Mouse (Mus musculus) intestine, embryonic 16.5 days (tissue): Measurements from ENCODE around the gene Dnajb8. TPM values are rescaled to one million over a fixed set of nuclear protein-coding genes. Genes with fewer than 3 reads are reported as not detected.

Experiments
- ATAC-seq: fragments of 200-750 bp; cut with Nextera tagmentation; 2 replicates; pipeline ENCODE4 v1.8.0; 2017; ENCODE audit warnings: moderate TSS enrichment, moderate library complexity
- H3K27ac ChIP-seq: fragments of 300-500 bp; sonication (generic); 2 replicates; pipeline ENCODE4 v1.5.1; 2014; ENCODE audit warnings: mild to moderate bottlenecking, low read length
- H3K27me3 ChIP-seq: fragments of 300-500 bp; sonication (generic); replicated peaks from 2 replicates; pipeline ENCODE4 v1.6.1; 2014; ENCODE audit warnings: low read length, control low read depth, mixed read lengths; ENCODE audit not compliant: control insufficient read depth, insufficient read depth
- H3K36me3 ChIP-seq: fragments of 300-500 bp; sonication (generic); 2 replicates; pipeline ENCODE4 v1.6.1; 2014; ENCODE audit warnings: low read length, control low read depth; ENCODE audit not compliant: control insufficient read depth, insufficient read depth
- H3K4me1 ChIP-seq: fragments of 300-500 bp; sonication (generic); 2 replicates; pipeline ENCODE4 v1.6.1; 2014; ENCODE audit warnings: low read length, control low read depth, mixed read lengths; ENCODE audit not compliant: control insufficient read depth, insufficient read depth
- H3K4me2 ChIP-seq: fragments of 300-500 bp; sonication (generic); 2 replicates; pipeline ENCODE4 v1.6.1; 2014; ENCODE audit warnings: low read depth, low read length, control low read depth
- H3K4me3 ChIP-seq: fragments of 300-500 bp; sonication (generic); 2 replicates; pipeline ENCODE4 v1.5.1; 2014; ENCODE audit warnings: mild to moderate bottlenecking, low read length
- H3K9ac ChIP-seq: fragments of 300-500 bp; sonication (generic); 2 replicates; pipeline ENCODE4 v1.6.1; 2014; ENCODE audit warnings: low read depth, low read length
- H3K9me3 ChIP-seq: fragments of 300-500 bp; sonication (generic); 2 replicates; pipeline ENCODE4 v1.6.1; 2016; ENCODE audit warnings: low read length, control low read depth; ENCODE audit not compliant: control insufficient read depth
- WGBS: fragments of 180-500 bp; shearing (Covaris S2); extraction: QIAGEN DNeasy Blood & Tissue Kit; methylation state at CpG from one replicate; pipeline ENCODE4 v1.1.7; 2014; 5-methylcytosine and 5-hydroxymethylcytosine counted together
- polyA plus RNA-seq: library from polyadenylated mRNA; unstranded; fragments of >200 nt; fragmentation: Nextera tagmentation; extraction: Ambion mirVana; gene quantifications from 2 replicates; pipeline ENCODE4 v1.2.1, GENCODE M21; 2015

Dnajb8 gene
- polyA plus RNA-seq, 1 experiment from 2014 or later, result not detected

DNA sequence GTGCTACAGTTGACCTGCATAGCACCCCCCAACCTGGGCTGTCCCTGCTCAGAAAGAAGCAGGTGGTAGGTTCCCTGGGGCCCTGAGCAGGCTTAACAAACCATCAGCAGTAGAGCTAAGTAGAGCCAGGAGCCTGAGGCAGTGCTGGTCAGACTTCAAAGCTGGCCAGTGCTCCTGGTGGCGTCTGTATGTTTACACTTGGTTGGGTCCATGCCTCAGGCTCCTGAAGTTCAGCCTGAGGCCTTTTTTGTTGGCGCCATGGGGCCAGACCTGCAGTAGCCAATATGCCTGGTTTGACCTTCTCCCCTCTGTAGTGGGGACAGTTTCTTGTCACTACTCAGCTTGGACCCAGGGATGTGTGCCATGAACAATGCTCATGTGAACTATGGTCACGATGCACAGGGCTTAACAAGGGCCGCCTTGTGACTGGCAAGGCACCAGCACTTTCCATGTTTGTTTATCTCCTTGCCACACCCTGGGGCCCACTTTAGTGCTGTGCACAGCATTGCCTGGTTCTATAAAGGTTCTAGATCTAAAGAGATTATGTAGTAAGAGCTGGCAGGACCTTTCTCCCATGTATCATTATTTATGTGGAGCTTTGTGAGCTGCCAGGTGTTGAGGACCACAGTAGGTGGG lies 70.3 kb downstream of the Dnajb8 start:
- Histone ChIP-seq H3K9ac (no peak overlapping the region), H3K27me3 (no peaks in the 10 kb centered on the region), H3K4me3 (no peak overlapping the region), H3K27ac (no peak overlapping the region), H3K9me3 (no peaks in the 10 kb centered on the region), H3K4me1 (no peaks in the 10 kb centered on the region), H3K4me2 (no peak overlapping the region), H3K36me3 (peaks cover under 1% of the 10 kb centered on the region; the same call in 1 of the 2 replicates)
- ATAC-seq, result peak; percentile 69
- WGBS, result 59% methylated on average over 4 of the region's 4 CpGs

DNA sequence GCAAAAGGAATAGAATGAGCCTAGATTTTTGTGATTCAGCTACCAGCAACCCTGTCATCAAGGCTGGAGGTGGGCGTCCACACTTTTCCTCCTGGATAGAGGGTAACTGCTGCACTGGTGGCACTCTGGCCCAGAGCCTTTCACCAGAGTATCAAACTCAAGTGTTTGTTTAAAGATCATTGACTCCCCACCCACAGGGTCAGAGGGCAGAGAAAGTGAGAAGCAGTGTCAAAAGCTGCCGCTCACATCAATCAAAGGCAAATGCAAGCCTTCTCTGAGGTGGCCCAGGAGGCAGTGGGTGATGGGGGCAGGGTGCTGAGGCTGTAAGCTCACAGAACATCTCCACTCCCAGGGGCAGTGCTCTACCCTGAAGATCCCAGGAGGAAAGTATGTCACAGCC lies 77.4 kb downstream of the Dnajb8 start:
- Histone ChIP-seq H3K4me2 (no peak overlapping the region), H3K36me3 (peaks cover 4% of the 10 kb centered on the region; the same call in 1 of the 2 replicates), H3K27me3 (no peaks in the 10 kb centered on the region), H3K9ac (no peak overlapping the region), H3K4me1 (peaks cover 8% of the 10 kb centered on the region; the same call in 1 of the 2 replicates), H3K27ac (no peak overlapping the region), H3K9me3 (no peaks in the 10 kb centered on the region), H3K4me3 (no peak overlapping the region)
- WGBS, result 36% methylated on average over 2 of the region's 2 CpGs
- 0 out of 2 replicates have a peak, but pooled peaks have one; percentile 21 for ATAC-seq

DNA sequence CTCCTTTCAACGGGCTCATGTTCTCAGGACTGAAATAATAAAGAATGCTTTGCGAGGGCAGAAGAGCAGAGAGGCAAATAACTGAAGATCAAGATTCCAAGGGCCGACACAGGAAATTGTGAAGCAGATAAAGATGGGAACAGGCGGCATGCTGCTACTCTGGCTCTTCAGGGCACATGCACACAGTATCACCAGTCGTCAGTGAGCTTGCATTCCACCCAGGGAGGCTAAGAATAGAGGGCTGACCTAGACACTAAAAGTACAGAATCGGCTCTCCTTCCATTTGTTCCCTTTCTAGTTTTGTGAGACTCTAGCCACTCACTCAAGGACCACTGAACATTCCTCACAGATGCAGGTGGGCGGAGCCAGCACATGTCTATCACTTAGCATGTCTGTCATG lies 79.2 kb downstream of the Dnajb8 start:
- Histone ChIP-seq H3K36me3 (peaks cover 4% of the 10 kb centered on the region; the same call in 1 of the 2 replicates), H3K9me3 (no peaks in the 10 kb centered on the region), H3K27me3 (no peaks in the 10 kb centered on the region), H3K4me3 (no peak overlapping the region), H3K9ac (no peak overlapping the region), H3K4me2 (no peak overlapping the region), H3K27ac (no peak overlapping the region), H3K4me1 (peaks cover 8% of the 10 kb centered on the region; the same call in 1 of the 2 replicates)
- no peak for ATAC-seq
- WGBS, result 68% methylated on average over 7 of the region's 7 CpGs

Other genes starting within 250 kb of the Dnajb8 start
- 2.4 and 4.1 TPM in 2 replicates for gene H1fx, start 240.6 kb upstream of the Dnajb8 start, polyA plus RNA-seq
- gene Rab7, start 177.0 kb upstream of the Dnajb8 start, polyA plus RNA-seq, result 286 and 289 TPM in 2 replicates
- 453 and 462 TPM in 2 replicates for gene Rpn1, start 137.8 kb upstream of the Dnajb8 start, polyA plus RNA-seq
- gene Gata2, start 28.4 kb upstream of the Dnajb8 start, polyA plus RNA-seq, result 4.2 and 4.7 TPM in 2 replicates
- gene Eefsec, start 224.3 kb downstream of the Dnajb8 start, polyA plus RNA-seq, result 34.4 and 40.8 TPM in 2 replicates
- 112 and 125 TPM in 2 replicates for gene Ruvbl1, start 243.1 kb downstream of the Dnajb8 start, polyA plus RNA-seq